Mouse (Mus musculus): Measurements from ENCODE around the gene Olfr1297.

Gene Olfr1297

DNA sequence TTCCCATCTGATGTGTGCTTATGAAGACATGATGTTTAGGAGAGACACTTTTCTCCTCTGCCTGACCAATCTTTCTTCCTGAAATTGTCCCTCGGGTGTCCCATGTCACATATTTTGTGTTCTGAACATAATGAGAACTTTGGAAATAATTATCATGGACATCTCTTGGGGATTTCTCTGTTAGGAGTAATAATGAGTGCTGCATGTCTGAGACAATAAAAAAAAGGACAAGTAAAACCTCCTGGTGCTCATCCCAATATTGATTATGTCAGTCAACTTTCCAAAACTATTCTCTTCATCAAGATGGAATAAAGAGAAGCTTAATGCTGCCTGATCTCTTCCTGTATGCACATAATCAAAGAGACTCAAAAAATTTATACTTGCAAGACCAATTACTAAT lies at the start of gene Olfr1297:
Gene Olfr1297, minus strand, starts transcription at position 101 of the 400 bp plus-strand sequence.
- in situ Hi-C loops (cut with MseI, MboI) = no loop called here

DNA sequence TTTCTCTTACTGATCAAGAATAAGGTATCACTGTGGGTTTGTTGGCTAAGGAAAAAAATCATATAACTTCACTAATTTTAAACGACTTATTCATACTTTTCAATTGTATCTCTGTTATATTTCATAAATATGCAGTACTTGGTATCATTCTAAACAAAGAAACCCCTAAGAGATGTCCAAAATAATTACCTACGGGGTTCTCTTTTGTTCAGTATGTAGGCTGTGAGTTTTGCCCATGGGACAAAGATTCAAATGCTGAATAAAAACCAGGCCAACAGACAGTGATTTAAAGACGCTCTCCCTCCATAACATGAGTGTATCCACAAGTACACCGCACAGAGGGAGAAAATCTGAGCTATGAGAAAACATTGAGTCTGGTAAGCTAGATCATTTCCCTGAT lies 34.8 kb upstream of the Olfr1297 start, which contains the start of gene Olfr1299:
Gene Olfr1299, plus strand, starts transcription at position 301 of the 400 bp plus-strand sequence.
- in situ Hi-C loops (cut with MseI, MboI) = no loop called here

DNA sequence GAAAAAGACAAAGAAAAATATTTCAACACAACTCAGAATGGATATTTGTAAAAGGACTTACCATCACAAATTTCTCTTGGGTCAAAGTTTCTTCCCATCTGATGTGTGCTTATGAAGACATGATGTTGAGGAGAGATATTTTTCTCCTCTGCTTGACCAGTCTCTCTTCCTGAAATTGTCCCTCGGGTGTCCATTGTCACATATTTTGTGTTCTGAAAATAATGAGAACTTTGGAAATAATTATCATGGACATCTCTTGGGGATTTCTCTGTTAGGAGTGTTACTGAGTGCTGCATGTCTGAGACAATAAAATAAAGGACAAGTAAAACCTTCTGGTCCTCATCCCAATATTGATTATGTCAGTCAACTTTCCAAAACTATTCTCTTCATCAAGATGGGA lies 22.8 kb upstream of the Olfr1297 start, which contains the start of gene Olfr1298:
Gene Olfr1298, minus strand, starts transcription at position 101 of the 400 bp plus-strand sequence.
- in situ Hi-C loops (cut with MseI, MboI) = no loop called here

DNA sequence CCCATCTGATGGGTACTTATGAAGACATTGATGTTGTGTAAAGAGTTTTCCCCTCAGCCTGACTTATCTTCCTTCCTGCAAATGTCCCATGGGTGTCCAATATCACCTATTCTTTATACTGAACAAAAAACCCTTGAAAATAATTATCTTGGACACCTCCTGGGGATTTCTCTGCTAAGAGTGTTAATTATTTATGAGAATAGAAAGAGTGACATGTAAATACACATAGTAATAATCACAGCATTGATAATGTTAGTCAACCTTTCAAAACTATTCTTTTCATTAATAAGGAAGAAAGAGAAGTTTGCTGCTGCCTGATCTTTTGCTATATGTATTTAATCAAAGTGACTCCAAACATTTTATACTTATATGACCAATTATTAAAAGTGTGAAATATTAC lies 56.7 kb downstream of the Olfr1297 start, which contains the start of gene Olfr1295:
Gene Olfr1295, minus strand, starts transcription at position 101 of the 400 bp plus-strand sequence.
- in situ Hi-C loops (cut with MseI, MboI) = no loop called here

All from mouse trophoblast stem cell (cell line).